Mouse (Mus musculus) thymus, adult 2 months (tissue): ENCODE measurements at regions not wholly inside any gene's neighbourhood (a gene's known extent, or its start where the extent isn't known, plus 50 kb on each side); places are given as distances from the start of the nearest gene placed in this dataset.

Source experiments
- CTCF ChIP-seq: fragments of 200-500 bp; IDR thresholded peaks from 2 replicates; pipeline ENCODE4 v1.5.1; 2012; ENCODE audit warnings: mild to moderate bottlenecking, control low read depth, low read length, moderate library complexity, borderline replicate concordance; ENCODE audit not compliant: control insufficient read depth, poor library complexity, insufficient read depth; ENCODE audit errors: extremely low read depth
- POLR2A ChIP-seq: fragments of 200-500 bp; IDR thresholded peaks from 2 replicates; pipeline ENCODE4 v1.6.1; 2012; ENCODE audit warnings: mild to moderate bottlenecking, low read length, control low read depth, moderate library complexity; ENCODE audit not compliant: control insufficient read depth, poor library complexity, insufficient read depth; ENCODE audit errors: extremely low read depth

DNA sequence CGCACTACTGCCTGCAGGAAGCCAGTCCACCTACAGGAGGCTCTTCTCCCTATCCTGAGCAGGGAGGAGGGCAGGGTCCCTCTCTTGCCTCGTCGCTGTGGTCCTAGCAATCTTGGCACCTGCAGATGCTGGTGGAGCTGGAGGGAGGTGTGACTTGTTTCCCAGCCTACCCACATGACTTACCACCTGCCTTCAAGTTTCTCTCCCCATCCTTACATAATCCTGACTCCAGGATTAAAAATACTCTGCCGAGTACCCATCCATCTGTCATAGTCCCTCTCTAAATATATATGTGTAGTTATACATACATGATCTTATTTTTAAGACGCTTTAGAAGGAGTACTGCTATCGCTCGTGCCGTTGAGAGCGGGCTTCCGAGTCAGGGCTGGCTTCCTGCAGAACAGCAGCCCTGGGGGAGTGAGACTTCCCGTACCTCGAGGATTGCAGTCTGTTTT lies 93.5 kb upstream of the Grik3 start:
- no peak for TF ChIP-seq POLR2A
- no peak for TF ChIP-seq CTCF
